Mouse (Mus musculus): ENCODE data around the gene Col2a1. TPM values are rescaled to one million over a fixed set of nuclear protein-coding genes. Genes with fewer than 3 reads are reported as not detected.

Gene Col2a1
- polyA plus RNA-seq, 1 experiment: 12.7 TPM

GRCm38 (mm10) chr15:97965311-97966045 lies 39.0 kb downstream of the Col2a1 start:
- no peak for TF ChIP-seq CTCF (IDR thresholded peaks at IDR 0.05; ENCODE audit: borderline replicate concordance, insufficient read depth, low read length)
- no peak for TF ChIP-seq POLR2A (IDR thresholded peaks at IDR 0.05; ENCODE audit: low read depth, low read length)
- Histone ChIP-seq H3K4me1 (ENCODE audit: control insufficient read depth, insufficient read depth, low read length) (no peaks in the 10 kb centered on the region), H3K27ac (ENCODE audit: insufficient read depth, low read length) (no peak overlapping the region), H3K4me3 (ENCODE audit: insufficient read depth, low read length) (no peak overlapping the region)

- peak overlapping the region; percentile 70 for H3K4me3 ChIP-seq (ENCODE audit: insufficient read depth, low read length)
- no peak for TF ChIP-seq POLR2A (IDR thresholded peaks at IDR 0.05; ENCODE audit: low read depth, low read length)
- no peak for TF ChIP-seq CTCF (IDR thresholded peaks at IDR 0.05; ENCODE audit: borderline replicate concordance, insufficient read depth, low read length)
- no peaks in the 10 kb centered on the region for H3K4me1 ChIP-seq (ENCODE audit: control insufficient read depth, insufficient read depth, low read length)
- no peak overlapping the region for H3K27ac ChIP-seq (ENCODE audit: insufficient read depth, low read length)
These were observed 39.7 kb downstream of the Col2a1 start for GRCm38 (mm10) chr15:97964836-97965187.

GRCm38 (mm10) chr15:97963989-97964835 lies 40.3 kb downstream of the Col2a1 start, which contains the start of gene Tmem106c:
TSS of gene Tmem106c (plus strand) at chr15:97964200.
- Histone ChIP-seq H3K4me3 (ENCODE audit: insufficient read depth, low read length) (peak within 1 kb of the TSS; percentile 87), H3K27ac (ENCODE audit: insufficient read depth, low read length) (peak within 1 kb of the TSS; percentile 21; the same call in 1 of the 2 replicates), H3K4me1 (ENCODE audit: control insufficient read depth, insufficient read depth, low read length) (no peaks in the 10 kb centered on the region)
- TF ChIP-seq POLR2A (IDR thresholded peaks at IDR 0.05; ENCODE audit: low read depth, low read length) (peak; percentile 78), CTCF (IDR thresholded peaks at IDR 0.05; ENCODE audit: borderline replicate concordance, insufficient read depth, low read length) (peak; percentile 71)

- TF ChIP-seq POLR2A (IDR thresholded peaks at IDR 0.05; ENCODE audit: low read depth, low read length) (no peak), CTCF (IDR thresholded peaks at IDR 0.05; ENCODE audit: borderline replicate concordance, insufficient read depth, low read length) (no peak)
- Histone ChIP-seq H3K4me3 (ENCODE audit: insufficient read depth, low read length) (peak overlapping the region; percentile 87), H3K27ac (ENCODE audit: insufficient read depth, low read length) (peak overlapping the region; percentile 21; the same call in 1 of the 2 replicates), H3K4me1 (ENCODE audit: control insufficient read depth, insufficient read depth, low read length) (no peaks in the 10 kb centered on the region)
These were observed 41.0 kb downstream of the Col2a1 start for GRCm38 (mm10) chr15:97963329-97963988.

GRCm38 (mm10) chr15:97956416-97956815 lies 48.1 kb downstream of the Col2a1 start:
- Histone ChIP-seq H3K27ac (ENCODE audit: insufficient read depth, low read length) (no peak overlapping the region), H3K4me1 (ENCODE audit: control insufficient read depth, insufficient read depth, low read length) (no peaks in the 10 kb centered on the region), H3K4me3 (ENCODE audit: insufficient read depth, low read length) (no peak overlapping the region)
- TF ChIP-seq CTCF (IDR thresholded peaks at IDR 0.05; ENCODE audit: borderline replicate concordance, insufficient read depth, low read length) (no peak), POLR2A (IDR thresholded peaks at IDR 0.05; ENCODE audit: low read depth, low read length) (no peak)

- TF ChIP-seq POLR2A (IDR thresholded peaks at IDR 0.05; ENCODE audit: low read depth, low read length) (no peak), CTCF (IDR thresholded peaks at IDR 0.05; ENCODE audit: borderline replicate concordance, insufficient read depth, low read length) (no peak)
- Histone ChIP-seq H3K4me3 (ENCODE audit: insufficient read depth, low read length) (no peak overlapping the region), H3K27ac (ENCODE audit: insufficient read depth, low read length) (no peak overlapping the region), H3K4me1 (ENCODE audit: control insufficient read depth, insufficient read depth, low read length) (no peaks in the 10 kb centered on the region)
These were observed 48.8 kb downstream of the Col2a1 start for GRCm38 (mm10) chr15:97955742-97956141.

- Histone ChIP-seq H3K4me1 (ENCODE audit: control insufficient read depth, insufficient read depth, low read length) (no peaks in the 10 kb centered on the region), H3K27ac (ENCODE audit: insufficient read depth, low read length) (no peak overlapping the region), H3K4me3 (ENCODE audit: insufficient read depth, low read length) (no peak overlapping the region)
- TF ChIP-seq POLR2A (IDR thresholded peaks at IDR 0.05; ENCODE audit: low read depth, low read length) (no peak), CTCF (IDR thresholded peaks at IDR 0.05; ENCODE audit: borderline replicate concordance, insufficient read depth, low read length) (no peak)
These were observed 49.2 kb downstream of the Col2a1 start for GRCm38 (mm10) chr15:97955286-97955685.

GRCm38 (mm10) chr15:97954671-97955070 lies 49.8 kb downstream of the Col2a1 start:
- TF ChIP-seq POLR2A (IDR thresholded peaks at IDR 0.05; ENCODE audit: low read depth, low read length) (no peak), CTCF (IDR thresholded peaks at IDR 0.05; ENCODE audit: borderline replicate concordance, insufficient read depth, low read length) (no peak)
- H3K4me3 ChIP-seq (ENCODE audit: insufficient read depth, low read length): no peak overlapping the region
- H3K27ac ChIP-seq (ENCODE audit: insufficient read depth, low read length): no peak overlapping the region
- H3K4me1 ChIP-seq (ENCODE audit: control insufficient read depth, insufficient read depth, low read length): no peaks in the 10 kb centered on the region; the same call in 1 of the 2 replicates

- Histone ChIP-seq H3K4me1 (ENCODE audit: control insufficient read depth, insufficient read depth, low read length) (no peaks in the 10 kb centered on the region; the same call in 1 of the 2 replicates), H3K27ac (ENCODE audit: insufficient read depth, low read length) (no peak overlapping the region), H3K4me3 (ENCODE audit: insufficient read depth, low read length) (no peak overlapping the region)
- no peak for TF ChIP-seq POLR2A (IDR thresholded peaks at IDR 0.05; ENCODE audit: low read depth, low read length)
- TF ChIP-seq CTCF (IDR thresholded peaks at IDR 0.05; ENCODE audit: borderline replicate concordance, insufficient read depth, low read length): no peak
These were observed 51.7 kb downstream of the Col2a1 start for GRCm38 (mm10) chr15:97952889-97953189.

Data from embryonic fibroblast, embryonic 13.5 days (primary cell).